Mouse (Mus musculus) heart, postnatal 36 days (tissue): ENCODE measurements around the gene F11r. TPM values are rescaled to one million over a fixed set of nuclear protein-coding genes. Genes with fewer than 3 reads are reported as not detected.
"Not testable (repeated sequence)": the region's sequence is repeated elsewhere in the genome, so short reads cannot be mapped to it uniquely, and the experiment has no call there.

Source experiments
- DNase-seq, 2 experiments: peaks; one replicate each; pipeline ENCODE4 v3.0.0; 2021 to 2022
- intact Hi-C: fragments of 180-260 bp; cut with DNase I; formaldehyde crosslinking; loops from one replicate; pipeline ENCODE4 v1.15.1; 2025
- total RNA-seq, 2 experiments: library from RNA; stranded (reverse); gene quantifications; 2 replicates each; pipeline ENCODE4 v1.2.3; 2021

F11r gene
- total RNA-seq, 2 experiments from 2014 or later: 38.7 to 43.2 TPM

DNA sequence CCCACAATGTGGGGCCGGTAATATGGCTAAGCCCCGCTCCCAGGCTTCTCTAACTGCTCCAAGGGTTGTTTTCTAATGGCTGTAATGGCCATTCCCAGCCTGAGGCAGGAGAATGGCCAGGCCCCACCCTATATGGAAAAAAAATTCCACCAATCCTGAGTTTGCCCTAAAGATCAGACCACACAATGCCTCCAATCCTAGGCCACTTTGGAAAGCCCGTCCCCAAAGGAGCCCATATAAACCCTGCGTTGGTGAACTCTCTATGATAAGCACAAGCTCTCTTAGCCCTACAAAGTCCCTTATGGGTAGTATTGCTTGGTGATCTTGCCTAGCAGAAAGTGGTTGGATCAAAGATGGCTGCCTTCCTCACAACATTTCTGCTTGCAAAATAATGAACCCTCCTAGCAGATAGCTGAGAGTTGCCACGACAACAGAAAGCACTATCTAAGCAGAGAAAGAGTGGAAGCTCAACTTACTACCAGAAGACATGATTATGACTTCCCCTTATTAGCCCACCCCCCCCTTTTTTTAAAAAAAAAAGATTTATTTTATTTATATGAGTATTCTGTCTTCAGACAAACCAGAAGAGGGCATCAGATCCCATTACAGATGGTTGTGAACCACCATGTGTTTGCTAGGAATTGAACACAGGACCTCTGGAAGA is 28.5 kb downstream of the F11r start:
- intact Hi-C loops: no loop called here
- no peak for DNase-seq

GRCm38 (mm10) chr1:171466565-171466964 is 29.2 kb downstream of the F11r start:
- no peak for DNase-seq
- intact Hi-C loops: no loop called here

- no peak for DNase-seq
Observed at GRCm38 (mm10) chr1:171469678-171470077, 32.3 kb downstream of the F11r start.

DNA sequence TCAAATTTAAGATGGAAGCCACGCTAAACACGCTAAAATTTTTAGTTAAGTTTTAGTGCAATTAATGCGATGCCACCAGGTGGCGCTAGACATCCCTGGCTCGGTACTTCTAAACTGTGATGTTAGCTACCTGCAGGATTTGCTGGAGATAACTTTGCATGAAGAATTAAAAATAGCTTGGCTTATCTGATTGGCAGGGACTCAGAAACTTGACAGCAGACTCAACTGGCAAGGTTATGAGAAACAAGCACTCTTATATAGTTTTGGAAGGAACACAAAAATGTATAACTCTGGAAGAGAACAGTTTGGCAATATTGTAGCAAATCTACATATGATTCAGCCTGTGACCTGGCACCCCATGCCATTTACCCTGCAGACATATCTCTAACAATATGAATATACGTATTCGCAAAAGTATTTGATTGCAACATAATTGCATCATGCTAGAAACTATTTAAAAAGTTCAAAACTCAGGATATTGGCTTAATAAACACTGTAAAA is 33.1 kb downstream of the F11r start:
- intact Hi-C loops: loop anchor here (1.0 to 10.0 kb wide), 3 partner anchors 32 to 356 kb away; partner anchors contain the start of genes Cfap126 and Usf1
- DNase-seq: peak; percentile 60 to 73

More at GRCm38 (mm10) chr1:171469678-171470077, 32.3 kb downstream of the F11r start:
- intact Hi-C loops: loop anchor here (1.0 to 10.0 kb wide), 3 partner anchors 31 to 355 kb away; partner anchors contain the start of genes Cfap126 and Usf1

- intact Hi-C loops: loop anchor here (1.0 to 10.0 kb wide), 3 partner anchors 32 to 356 kb away; partner anchors contain the start of genes Cfap126 and Usf1
- no peak for DNase-seq
Observed at GRCm38 (mm10) chr1:171470896-171471295, 33.6 kb downstream of the F11r start.

GRCm38 (mm10) chr1:171471452-171471851 is 34.1 kb downstream of the F11r start:
- intact Hi-C loops: loop anchor here (2.0 to 10.0 kb wide), 2 partner anchors 33 to 357 kb away; partner anchors contain the start of gene Cfap126
- DNase-seq: no peak

DNA sequence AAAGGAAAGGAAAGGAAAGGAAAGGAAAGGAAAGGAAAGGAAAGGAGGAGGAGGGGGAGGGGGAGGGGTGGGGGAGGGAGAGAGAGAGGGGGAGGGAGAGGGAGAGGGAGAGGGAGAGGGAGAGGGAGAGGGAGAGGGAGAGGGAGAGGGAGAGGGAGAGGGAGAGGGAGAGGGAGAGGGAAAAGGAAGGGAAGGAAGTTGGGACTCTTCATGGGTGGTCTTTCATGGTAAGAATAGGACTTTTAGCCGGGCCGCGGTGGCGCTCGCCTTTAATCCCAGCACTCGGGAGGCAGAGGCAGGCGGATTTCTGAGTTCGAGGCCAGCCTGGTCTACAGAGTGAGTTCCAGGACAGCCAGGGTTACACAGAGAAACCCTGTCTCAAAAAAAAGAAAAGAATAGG is 34.6 kb downstream of the F11r start:
- intact Hi-C loops: loop anchor here (2.0 to 10.0 kb wide), 2 partner anchors 33 to 357 kb away; partner anchors contain the start of gene Cfap126
- DNase-seq: not testable (repeated sequence)

GRCm38 (mm10) chr1:171473506-171473905 is 36.2 kb downstream of the F11r start:
- no peak for DNase-seq
- intact Hi-C loops: loop anchor here (10.0 kb wide), 1 partner anchor 359 kb away; the partner anchor contains the start of gene Cfap126

- intact Hi-C loops: loop anchor here (10.0 kb wide), 1 partner anchor 359 kb away; the partner anchor contains the start of gene Cfap126
- no peak for DNase-seq
Observed at GRCm38 (mm10) chr1:171473920-171474640, 36.7 kb downstream of the F11r start.

GRCm38 (mm10) chr1:171477123-171477522 is 39.8 kb downstream of the F11r start:
- no peak for DNase-seq
- intact Hi-C loops: loop anchor here (5.0 to 10.0 kb wide), 2 partner anchors 155 to 362 kb away; partner anchors contain the start of gene Cfap126

GRCm38 (mm10) chr1:171477758-171478545 is 40.6 kb downstream of the F11r start:
- intact Hi-C loops: loop anchor here (2.0 to 10.0 kb wide), 3 partner anchors 67 to 363 kb away; partner anchors contain the start of genes Cfap126 and Usf1
- DNase-seq: no peak

DNA sequence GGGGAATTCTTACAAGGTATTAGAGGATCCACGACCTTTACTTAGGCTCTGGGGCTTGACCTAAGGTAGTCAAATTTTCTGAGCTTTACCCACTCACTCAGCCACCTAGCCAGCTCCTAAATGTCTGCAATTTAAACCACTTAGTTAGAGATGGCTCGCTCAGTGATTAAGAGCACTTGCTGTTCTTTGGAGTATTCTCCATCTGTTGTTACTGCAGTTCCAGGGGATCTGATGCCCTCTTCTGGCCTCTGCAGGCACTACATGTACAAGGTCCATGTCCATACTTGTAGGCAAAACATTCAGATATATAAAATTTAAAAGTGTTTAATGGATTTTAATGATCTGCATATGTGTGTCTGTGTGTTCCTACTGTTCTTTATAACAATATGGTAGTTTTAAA is 41.6 kb downstream of the F11r start:
- intact Hi-C loops: loop anchor here (1.0 to 10.0 kb wide), 4 partner anchors 68 to 364 kb away; partner anchors contain the start of genes Cfap126 and Usf1

GRCm38 (mm10) chr1:171494241-171494640 is 56.9 kb downstream of the F11r start:
- intact Hi-C loops: no loop called here
- DNase-seq: no peak

More for the DNA sequence above, 41.6 kb downstream of the F11r start:
- peak; percentile 71 to 79 for DNase-seq

DNA sequence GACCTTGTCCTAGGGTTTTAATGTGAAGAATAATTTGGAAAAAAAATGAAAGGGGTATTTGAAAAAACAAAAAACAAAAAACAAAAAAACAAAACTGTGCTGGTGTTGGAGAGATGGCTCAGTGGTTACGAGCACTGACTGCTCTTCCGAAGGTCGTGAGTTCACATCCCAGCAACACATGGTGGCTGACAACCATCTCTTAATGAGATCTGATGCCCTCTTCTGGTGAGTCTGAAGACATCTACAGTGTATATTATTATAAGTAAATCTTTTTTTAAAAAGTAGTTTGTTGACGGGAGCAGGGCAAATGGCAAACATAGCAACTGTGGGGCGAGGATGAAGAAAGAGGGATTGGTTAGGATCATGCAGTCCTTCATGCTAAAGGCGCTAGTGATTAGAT is 58.0 kb downstream of the F11r start:
- DNase-seq: no peak
- intact Hi-C loops: no loop called here

- intact Hi-C loops: loop anchor here (5.0 kb wide), 1 partner anchor 328 kb away; no protein-coding TSS in a partner anchor
Observed at GRCm38 (mm10) chr1:171499856-171500255, 62.5 kb downstream of the F11r start.

GRCm38 (mm10) chr1:171501016-171501610 is 63.8 kb downstream of the F11r start:
- intact Hi-C loops: loop anchor here (5.0 kb wide), 1 partner anchor 329 kb away; no protein-coding TSS in a partner anchor
- DNase-seq: no peak

More at GRCm38 (mm10) chr1:171499856-171500255, 62.5 kb downstream of the F11r start:
- no peak for DNase-seq

- intact Hi-C loops: loop anchor here (2.0 to 5.0 kb wide), 2 partner anchors 63 to 329 kb away; no protein-coding TSS in a partner anchor
- peak; percentile 26 to 42 for DNase-seq
Observed at GRCm38 (mm10) chr1:171501636-171502080, 64.3 kb downstream of the F11r start.

GRCm38 (mm10) chr1:171502388-171503249 is 65.3 kb downstream of the F11r start:
- DNase-seq: peak; percentile 44 to 59
- intact Hi-C loops: loop anchor here (1.0 to 5.0 kb wide), 3 partner anchors 64 to 330 kb away; no protein-coding TSS in a partner anchor
